Comparison of ENCODE assay signal across 17 mouse cellular contexts in the genomic region with DNA sequence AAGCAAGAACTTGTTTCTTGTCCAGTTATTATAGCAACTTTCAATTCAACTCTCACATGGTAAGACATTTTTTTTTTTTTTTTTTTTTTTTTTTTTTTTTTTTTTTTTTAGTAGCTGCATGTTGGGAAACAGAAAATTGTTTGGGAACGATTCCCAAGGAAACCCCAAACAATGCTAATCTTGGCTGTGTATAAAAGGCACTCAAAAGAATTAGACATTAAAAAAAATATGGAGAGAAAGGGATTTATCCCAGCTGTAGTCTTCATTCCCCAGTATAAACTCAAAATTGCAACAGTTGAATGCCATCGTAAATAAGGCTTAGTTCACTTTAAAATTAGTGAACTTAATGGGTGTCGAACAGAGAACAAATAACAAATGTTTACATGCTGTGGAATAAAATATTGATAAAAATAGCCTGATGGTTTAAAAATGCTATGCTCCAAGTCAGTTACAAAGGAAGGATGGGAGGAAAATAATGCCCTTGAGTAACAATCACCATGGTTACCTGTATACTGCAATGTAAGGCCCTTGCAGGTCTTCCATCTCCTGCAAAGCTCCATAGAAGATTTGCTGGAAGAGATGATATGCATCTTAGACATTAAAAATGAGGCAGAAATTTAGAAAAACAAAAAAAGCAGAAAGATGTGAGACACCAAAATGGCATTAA. TPM values are rescaled to one million over a fixed set of nuclear protein-coding genes. Genes with fewer than 3 reads are reported as not detected.
A peak's percentile ranks its signal among the peaks of the same experiment; 100 is the strongest.
DNase-seq lines count a peak whose midpoint lies in the region; ATAC-seq and TF ChIP-seq lines count a peak whose summit lies in the region.
"Had no signal": no experiment of that assay in that cellular context is flagged by ENCODE, and none has a peak within 500 bp of the region (broad histone marks: within the 10 kb centered on the region; RNA-seq: fewer than 3 reads in every experiment).

No protein-coding gene starts in this region.

- no peaks in the 10 kb centered on the region for H3K27me3 ChIP-seq in lung, embryonic 16.5 days (ENCODE audit: control insufficient read depth, insufficient read depth, low read depth, low read length)
- no peaks in the 10 kb centered on the region for H3K27me3 ChIP-seq in midbrain, embryonic 16.5 days (ENCODE audit: control insufficient read depth, insufficient read depth, low read depth, low read length)
- no peaks in the 10 kb centered on the region for H3K27me3 ChIP-seq in midbrain, embryonic 14.5 days (ENCODE audit: control insufficient read depth, insufficient read depth, low read length)
- H3K27me3 ChIP-seq: forebrain, embryonic 13.5 days; heart, embryonic 12.5 days; hindbrain, embryonic 15.5 days had no signal

- TF ChIP-seq POLR2A in lung, adult 2 months (IDR thresholded peaks at IDR 0.05; ENCODE audit: borderline replicate concordance, extremely low read depth, low read depth, low read length) = no peak

- peak; percentile 86 for ATAC-seq in lung, embryonic 16.5 days (ENCODE audit: low read depth)
- ATAC-seq in midbrain, embryonic 16.5 days = no peak; the same call in 1 of the 2 replicates
- ATAC-seq in midbrain, embryonic 14.5 days (ENCODE audit: low FRiP score, low TSS enrichment) = no peak
- ATAC-seq: forebrain, embryonic 13.5 days; forebrain, postnatal 0 days had no signal

- TF ChIP-seq CTCF in lung, adult 2 months (IDR thresholded peaks at IDR 0.05; ENCODE audit: insufficient read depth, low read length) = no peak

- H3K4me1 ChIP-seq in lung, embryonic 16.5 days (replicated peaks; ENCODE audit: control insufficient read depth, insufficient read depth, low read length) = peaks cover 8% of the 10 kb centered on the region; the same call in 1 of the 2 replicates
- no peaks in the 10 kb centered on the region for H3K4me1 ChIP-seq in lung, adult 2 months (ENCODE audit: control insufficient read depth, insufficient read depth, low read length)
- no peaks in the 10 kb centered on the region; the same call in 1 of the 2 replicates for H3K4me1 ChIP-seq in midbrain, embryonic 16.5 days (ENCODE audit: control insufficient read depth, insufficient read depth, low read length)
- H3K4me1 ChIP-seq in midbrain, embryonic 14.5 days (ENCODE audit: control insufficient read depth, insufficient read depth, low read length) = no peaks in the 10 kb centered on the region
- H3K4me1 ChIP-seq: embryonic facial prominence, embryonic 10.5 days; forebrain, embryonic 13.5 days; hindbrain, embryonic 10.5 days; hindbrain, embryonic 15.5 days had no signal

- no peaks in the 10 kb centered on the region for H3K36me3 ChIP-seq in lung, embryonic 16.5 days (ENCODE audit: control insufficient read depth, insufficient read depth, low read length)
- H3K36me3 ChIP-seq in midbrain, embryonic 16.5 days (ENCODE audit: control insufficient read depth, insufficient read depth, low read length) = no peaks in the 10 kb centered on the region
- H3K36me3 ChIP-seq in midbrain, embryonic 14.5 days (ENCODE audit: control insufficient read depth, insufficient read depth, low read length) = no peaks in the 10 kb centered on the region
- H3K36me3 ChIP-seq: embryonic facial prominence, embryonic 10.5 days; G1E; heart, embryonic 12.5 days; hindbrain, embryonic 10.5 days; hindbrain, embryonic 15.5 days had no signal

- H3K27ac ChIP-seq in lung, embryonic 16.5 days (ENCODE audit: low read length) = peak overlapping the region; percentile 73
- peak overlapping the region; percentile 15; the same call in 1 of the 2 replicates for H3K27ac ChIP-seq in midbrain, embryonic 16.5 days (ENCODE audit: low read length)
- H3K27ac ChIP-seq in midbrain, embryonic 14.5 days (replicated peaks; ENCODE audit: low read depth, low read length) = no peak overlapping the region
- H3K27ac ChIP-seq: embryonic facial prominence, embryonic 10.5 days; forebrain, embryonic 13.5 days; hindbrain, embryonic 10.5 days; hindbrain, embryonic 15.5 days had no signal

- H3K4me3 ChIP-seq in lung, embryonic 16.5 days (ENCODE audit: low read length) = no peak overlapping the region
- no peak overlapping the region for H3K4me3 ChIP-seq in lung, adult 2 months (replicated peaks; ENCODE audit: extremely low read depth, low read depth, low read length)
- H3K4me3 ChIP-seq in midbrain, embryonic 16.5 days (ENCODE audit: low read depth, low read length) = no peak overlapping the region
- H3K4me3 ChIP-seq in midbrain, embryonic 14.5 days (replicated peaks; ENCODE audit: low read depth, low read length) = no peak overlapping the region
- H3K4me3 ChIP-seq: embryonic facial prominence, embryonic 10.5 days; forebrain, embryonic 13.5 days; heart, embryonic 12.5 days; hindbrain, embryonic 10.5 days; hindbrain, embryonic 15.5 days had no signal

- DNase-seq in lung, adult 2 months = no peak
- no peak for DNase-seq in midbrain, embryonic 14.5 days
- DNase-seq in lung, postnatal 36 days = peak; percentile 21
- DNase-seq in adrenal gland, postnatal 4 days (ENCODE audit: low spot score in 2 of 2) = no peak
- DNase-seq: adrenal gland, postnatal 14 days; cerebellum, adult 2 months; cerebellum, postnatal 10 days; forebrain, postnatal 0 days; gastrocnemius, postnatal 14 days had no signal

- no peak overlapping the region for H3K9ac ChIP-seq in lung, embryonic 16.5 days (ENCODE audit: low read length)
- H3K9ac ChIP-seq in midbrain, embryonic 16.5 days (ENCODE audit: low read depth, low read length) = no peak overlapping the region
- no peak overlapping the region for H3K9ac ChIP-seq in midbrain, embryonic 14.5 days (replicated peaks; ENCODE audit: low read length)
- H3K9ac ChIP-seq: forebrain, embryonic 13.5 days; forebrain, postnatal 0 days; heart, embryonic 12.5 days; hindbrain, embryonic 15.5 days had no signal

- WGBS in lung, embryonic 16.5 days = 53% methylated on average over 3 of the region's 3 CpGs
- 68% methylated on average over 3 of the region's 3 CpGs for WGBS in lung, adult 2 months
- WGBS in midbrain, embryonic 16.5 days = 74% methylated on average over 3 of the region's 3 CpGs
- 79% methylated on average over 3 of the region's 3 CpGs for WGBS in midbrain, embryonic 14.5 days

- H3K4me2 ChIP-seq in lung, embryonic 16.5 days (ENCODE audit: low read depth, low read length) = no peak overlapping the region
- no peak overlapping the region for H3K4me2 ChIP-seq in midbrain, embryonic 16.5 days (ENCODE audit: low read length)
- no peak overlapping the region for H3K4me2 ChIP-seq in midbrain, embryonic 14.5 days (ENCODE audit: low read length)
- H3K4me2 ChIP-seq: forebrain, embryonic 13.5 days; heart, embryonic 12.5 days; hindbrain, embryonic 15.5 days had no signal

- no peaks in the 10 kb centered on the region for H3K9me3 ChIP-seq in lung, embryonic 16.5 days (ENCODE audit: control insufficient read depth, low read length)
- no peaks in the 10 kb centered on the region for H3K9me3 ChIP-seq in midbrain, embryonic 16.5 days (replicated peaks; ENCODE audit: control insufficient read depth, low read length, poor library complexity, severe bottlenecking)
- H3K9me3 ChIP-seq in midbrain, embryonic 14.5 days (ENCODE audit: control insufficient read depth, low read length) = no peaks in the 10 kb centered on the region
- H3K9me3 ChIP-seq: embryonic facial prominence, embryonic 10.5 days; forebrain, embryonic 13.5 days; heart, embryonic 12.5 days; hindbrain, embryonic 10.5 days; hindbrain, embryonic 15.5 days had no signal

RNA-seq across cellular contexts. Expression of gene 1190002N15Rik, which starts 42.3 kb away (rescaled TPM):
- 6.9 and 7.7 TPM in 2 replicates for polyA plus RNA-seq in lung, embryonic 16.5 days (2015; fragmentation: Nextera tagmentation; extraction: Ambion mirVana)
- 52.6 and 60.7 TPM in 2 replicates for polyA plus RNA-seq in lung, adult 2 months (2012; rRNA removed)
- 4.2 and 4.7 TPM in 2 replicates for polyA plus RNA-seq in midbrain, embryonic 16.5 days (2015; fragmentation: Nextera tagmentation; extraction: Ambion mirVana)
- polyA plus RNA-seq in midbrain, embryonic 14.5 days (2014; fragmentation: Nextera tagmentation; extraction: Ambion mirVana) = 10.6 and 11.9 TPM in 2 replicates
- 10 to 100 TPM; 24.4 to 25.9 TPM for total RNA-seq in adrenal gland, postnatal 4 days (2021)
